Mouse (Mus musculus) hindlimb bud, embryonic 11.5 days (tissue): ENCODE measurements at regions not wholly inside any gene's neighbourhood (a gene's known extent, or its start where the extent isn't known, plus 50 kb on each side); places are given as distances from the start of the nearest gene placed in this dataset.
"Not testable (repeated sequence)": the region's sequence is repeated elsewhere in the genome, so short reads cannot be mapped to it uniquely, and the experiment has no call there.

Experiments used
- DNase-seq: peaks from one replicate; pipeline ENCODE4 v3.0.0-alpha.2; 2012; ENCODE audit warnings: low read depth, low spot score; ENCODE audit errors: extremely low spot score

- DNase-seq, result no peak
These were observed 549.6 kb upstream of the Chordc1 start for GRCm38 (mm10) chr9:17742308-17742707.

GRCm38 (mm10) chr9:17745238-17745637, 546.7 kb upstream of the Chordc1 start:
- no peak for DNase-seq

DNA sequence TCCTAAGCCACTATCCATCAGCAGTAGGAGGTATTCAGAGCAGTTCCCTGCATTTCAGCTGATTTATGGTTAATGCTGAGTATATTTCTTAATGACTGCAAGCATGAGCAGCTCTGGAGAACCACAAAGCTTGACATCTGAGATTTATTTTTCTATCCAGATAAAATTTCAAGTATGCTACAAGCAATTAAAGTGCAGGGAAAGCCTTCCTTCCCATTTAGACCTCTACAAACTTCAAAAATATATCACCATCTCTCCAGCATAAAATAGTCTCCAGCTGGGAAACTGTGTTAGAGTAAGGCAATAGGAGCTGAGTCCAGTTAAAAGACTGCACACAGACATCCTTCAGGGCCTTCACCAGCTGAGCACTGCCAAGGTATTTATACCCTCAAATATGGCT, 546.2 kb upstream of the Chordc1 start:
- peak; percentile 20 for DNase-seq

- not testable (repeated sequence) for DNase-seq
These were observed 500.1 kb upstream of the Chordc1 start for GRCm38 (mm10) chr9:17791835-17792234.

- DNase-seq, result peak; percentile 70
These were observed 475.1 kb upstream of the Chordc1 start for GRCm38 (mm10) chr9:17816730-17817403.

GRCm38 (mm10) chr9:17817404-17817736, 474.6 kb upstream of the Chordc1 start:
- no peak for DNase-seq

DNA sequence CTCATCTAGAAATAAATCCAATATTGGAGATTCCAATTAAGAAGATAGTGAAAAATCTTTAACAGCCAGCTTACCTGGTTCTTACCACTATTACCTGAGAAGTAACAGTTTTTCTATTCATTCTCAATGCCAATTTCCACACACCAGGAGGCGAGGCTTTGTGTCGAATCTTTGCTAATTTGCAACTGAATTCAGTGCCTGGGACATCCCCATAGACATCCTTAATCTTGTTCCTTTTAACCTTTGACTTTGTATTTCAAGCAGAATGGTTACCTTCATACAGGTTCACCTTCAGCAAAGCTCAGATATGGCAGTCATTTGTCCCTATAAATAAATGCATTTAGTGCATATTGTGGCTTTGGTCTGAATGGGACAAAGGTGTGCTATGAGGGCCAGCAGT, 426.4 kb upstream of the Chordc1 start:
- DNase-seq, result no peak

DNA sequence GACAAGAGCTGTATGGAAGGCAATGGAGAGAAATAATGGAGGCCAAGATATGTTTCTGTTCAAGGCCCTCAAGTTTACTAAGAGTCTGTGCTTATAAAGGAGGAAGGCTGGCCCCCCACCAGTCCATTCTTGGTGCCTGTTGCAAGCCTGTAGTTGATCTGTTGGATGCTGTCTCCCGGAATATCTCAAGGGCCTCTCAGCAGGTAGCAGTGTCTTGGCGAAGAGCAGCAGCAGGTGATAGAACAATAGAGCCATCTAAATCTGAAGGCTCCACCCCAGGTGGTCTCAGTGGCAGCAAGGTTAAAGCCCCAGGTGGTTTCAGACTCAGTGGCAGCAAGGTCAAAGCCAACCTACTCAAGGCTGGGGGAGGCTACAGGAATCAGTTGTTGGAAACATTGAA, 417.1 kb upstream of the Chordc1 start:
- no peak for DNase-seq
